Mouse (Mus musculus) kidney, embryonic 14.5 days (tissue): ENCODE results near the gene Pja2. TPM values are rescaled to one million over a fixed set of nuclear protein-coding genes. Genes with fewer than 3 reads are reported as not detected.

Experiments used
- ATAC-seq: fragments of 200-750 bp; cut with Nextera tagmentation; 2 replicates; pipeline ENCODE4 v1.8.0; 2017; ENCODE audit warnings: moderate number of reproducible peaks, mild to moderate bottlenecking, moderate TSS enrichment, moderate library complexity; ENCODE audit not compliant: low FRiP score, low TSS enrichment
- H3K27ac ChIP-seq: fragments of 300-500 bp; sonication (generic); 2 replicates; pipeline ENCODE4 v1.5.1; 2014; ENCODE audit warnings: low read depth, mild to moderate bottlenecking, low read length, moderate library complexity, mixed read lengths
- H3K27me3 ChIP-seq: fragments of 300-500 bp; sonication (generic); 2 replicates; pipeline ENCODE4 v1.6.1; 2014; ENCODE audit warnings: mild to moderate bottlenecking, low read length; ENCODE audit not compliant: control insufficient read depth, insufficient read depth
- H3K36me3 ChIP-seq: fragments of 300-500 bp; sonication (generic); 2 replicates; pipeline ENCODE4 v1.6.1; 2014; ENCODE audit warnings: low read length, mixed read lengths; ENCODE audit not compliant: control insufficient read depth, insufficient read depth
- H3K4me1 ChIP-seq: fragments of 300-500 bp; sonication (generic); 2 replicates; pipeline ENCODE4 v1.6.1; 2014; ENCODE audit warnings: low read length, mixed read lengths; ENCODE audit not compliant: control insufficient read depth, insufficient read depth
- H3K4me2 ChIP-seq: fragments of 300-500 bp; sonication (generic); replicated peaks from 2 replicates; pipeline ENCODE4 v1.6.1; 2014; ENCODE audit warnings: low read depth, mild to moderate bottlenecking, low read length
- H3K4me3 ChIP-seq: fragments of 300-500 bp; sonication (generic); 2 replicates; pipeline ENCODE4 v1.5.1; 2014; ENCODE audit warnings: mild to moderate bottlenecking, low read length
- H3K9ac ChIP-seq: fragments of 300-500 bp; sonication (generic); 2 replicates; pipeline ENCODE4 v1.6.1; 2014; ENCODE audit warnings: low read depth, mild to moderate bottlenecking, low read length, moderate library complexity
- H3K9me3 ChIP-seq: fragments of 300-500 bp; sonication (generic); 2 replicates; pipeline ENCODE4 v1.6.1; 2016; ENCODE audit warnings: low read length; ENCODE audit not compliant: control insufficient read depth
- WGBS: fragments of 180-500 bp; shearing (Covaris S2); extraction: QIAGEN DNeasy Blood & Tissue Kit; methylation state at CpG from one replicate; pipeline ENCODE4 v1.1.7; 2014; 5-methylcytosine and 5-hydroxymethylcytosine counted together
- polyA plus RNA-seq: library from polyadenylated mRNA; unstranded; fragments of >200 nt; fragmentation: Nextera tagmentation; extraction: Ambion mirVana; gene quantifications from 2 replicates; pipeline ENCODE4 v1.2.1, GENCODE M21; 2014

Pja2 gene
- 43.2 and 64.7 TPM in 2 replicates for polyA plus RNA-seq

DNA sequence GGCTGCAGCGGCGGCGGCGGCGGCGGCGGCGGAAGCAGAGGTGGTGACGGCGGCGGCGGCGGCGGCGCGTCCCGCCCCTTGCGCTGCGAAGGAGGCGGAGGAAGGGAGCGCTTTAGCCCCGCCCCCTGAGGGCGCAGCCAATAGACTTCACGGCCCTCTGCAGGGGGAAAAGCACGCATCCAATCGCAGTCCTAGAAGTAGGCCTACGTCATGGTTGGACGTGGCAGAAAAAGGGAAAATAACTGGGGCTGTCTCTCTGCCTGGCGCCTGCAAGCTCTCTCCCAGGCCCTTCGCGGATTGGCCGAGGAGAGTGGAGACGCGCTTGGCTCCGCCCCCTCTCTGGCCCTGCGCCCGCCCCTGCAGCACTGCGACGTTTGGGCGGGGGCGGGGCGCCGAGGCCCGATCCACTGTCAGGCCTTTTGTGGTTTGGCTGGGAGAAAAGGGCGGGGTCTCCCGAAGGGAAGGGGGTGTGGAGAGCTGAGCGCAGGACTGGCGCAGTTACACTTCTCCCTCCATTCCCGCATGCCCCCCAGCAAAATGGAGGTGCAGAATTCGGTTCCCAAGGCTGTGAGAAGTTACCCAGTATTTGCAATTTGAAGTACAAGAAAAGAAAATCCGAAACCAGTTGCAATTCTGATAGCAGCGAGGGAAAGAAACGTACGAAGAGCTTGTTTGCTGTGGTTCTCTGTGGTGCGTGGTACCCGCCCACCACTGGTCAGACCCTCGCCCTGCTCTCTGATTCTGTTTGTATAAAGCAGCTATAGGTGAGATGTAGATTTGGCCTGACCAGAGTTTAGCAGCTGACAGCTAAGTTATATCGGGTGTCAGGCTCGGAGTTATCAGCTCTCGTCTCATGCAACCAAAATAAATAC, at the start of gene Pja2:
Gene Pja2 (minus strand): TSS at position 19 of the 872 bp plus-strand sequence.
- Histone ChIP-seq H3K27ac (peak within 1 kb of the TSS; percentile 96), H3K36me3 (no peaks in the 10 kb centered on the region), H3K27me3 (no peaks in the 10 kb centered on the region), H3K4me1 (0 out of 2 replicates have a peak, but pooled peaks cover 3% of the 10 kb centered on the region), H3K4me2 (peak within 1 kb of the TSS; percentile 74), H3K9ac (peak within 1 kb of the TSS; percentile 94), H3K9me3 (no peaks in the 10 kb centered on the region), H3K4me3 (peak within 1 kb of the TSS; percentile 86)
- WGBS, result under 1% methylated on average over 40 of the region's 60 CpGs
- peak; percentile 100 for ATAC-seq

- Histone ChIP-seq H3K4me1 (no peaks in the 10 kb centered on the region), H3K9me3 (no peaks in the 10 kb centered on the region), H3K9ac (no peak overlapping the region), H3K27ac (no peak overlapping the region), H3K36me3 (no peaks in the 10 kb centered on the region), H3K27me3 (no peaks in the 10 kb centered on the region), H3K4me2 (no peak overlapping the region), H3K4me3 (no peak overlapping the region)
- 74% methylated on average over 4 of the region's 4 CpGs for WGBS
- peak; percentile 69; the same call in 1 of the 2 replicates for ATAC-seq
Observed at GRCm38 (mm10) chr17:64375327-64375726, 43.6 kb upstream of the Pja2 start.

DNA sequence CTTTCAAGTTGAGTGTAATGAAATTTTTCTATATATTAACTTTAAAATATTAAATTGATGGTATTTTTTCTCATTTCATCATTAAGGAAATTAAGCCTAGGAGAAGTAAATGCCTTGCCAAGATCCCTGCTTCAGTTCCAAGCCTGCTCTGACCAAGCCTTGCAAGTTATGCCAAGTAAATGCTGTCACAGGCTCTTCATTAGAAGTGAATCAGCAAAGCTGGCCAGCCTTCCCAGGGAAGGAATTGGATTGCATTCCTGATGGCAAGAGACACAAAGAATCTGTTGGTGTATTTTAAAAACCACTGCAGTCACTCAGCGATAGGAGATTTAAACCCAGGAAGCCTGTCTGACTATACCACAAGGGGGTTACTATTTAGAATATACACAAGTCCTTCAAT, 32.0 kb upstream of the Pja2 start:
- Histone ChIP-seq H3K36me3 (no peaks in the 10 kb centered on the region), H3K4me2 (no peak overlapping the region), H3K27me3 (no peaks in the 10 kb centered on the region), H3K9ac (no peak overlapping the region), H3K4me1 (no peaks in the 10 kb centered on the region), H3K4me3 (no peak overlapping the region), H3K9me3 (no peaks in the 10 kb centered on the region), H3K27ac (no peak overlapping the region)
- 89% methylated on average over 1 of the region's 1 CpGs for WGBS
- ATAC-seq, result no peak

DNA sequence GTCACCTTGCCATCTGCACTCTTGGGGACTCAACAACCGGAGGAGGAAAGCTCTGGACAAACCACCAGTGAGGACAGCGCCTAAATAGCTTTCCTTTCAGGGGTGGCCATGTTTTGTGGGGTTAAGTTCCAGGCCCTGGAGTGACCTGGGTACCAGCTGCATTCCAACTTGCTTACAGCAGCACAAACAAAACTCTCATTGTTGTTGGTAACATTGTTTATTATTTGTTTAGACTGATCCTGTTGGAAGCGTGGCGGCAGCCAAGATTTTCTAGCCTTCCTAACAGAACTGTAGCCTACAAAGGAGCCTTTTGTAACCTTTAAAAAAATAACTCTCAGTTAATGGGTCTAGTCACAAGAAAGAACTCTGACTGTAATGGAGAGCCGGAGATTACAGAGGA, 30.9 kb upstream of the Pja2 start:
- H3K9ac ChIP-seq, result no peak overlapping the region
- WGBS, result 83% methylated on average over 5 of the region's 5 CpGs
- no peaks in the 10 kb centered on the region for H3K4me1 ChIP-seq
- H3K27me3 ChIP-seq, result no peaks in the 10 kb centered on the region
- no peaks in the 10 kb centered on the region for H3K9me3 ChIP-seq
- H3K4me2 ChIP-seq, result no peak overlapping the region
- H3K4me3 ChIP-seq, result no peak overlapping the region
- H3K36me3 ChIP-seq, result no peaks in the 10 kb centered on the region
- no peak overlapping the region for H3K27ac ChIP-seq
- no peak for ATAC-seq

DNA sequence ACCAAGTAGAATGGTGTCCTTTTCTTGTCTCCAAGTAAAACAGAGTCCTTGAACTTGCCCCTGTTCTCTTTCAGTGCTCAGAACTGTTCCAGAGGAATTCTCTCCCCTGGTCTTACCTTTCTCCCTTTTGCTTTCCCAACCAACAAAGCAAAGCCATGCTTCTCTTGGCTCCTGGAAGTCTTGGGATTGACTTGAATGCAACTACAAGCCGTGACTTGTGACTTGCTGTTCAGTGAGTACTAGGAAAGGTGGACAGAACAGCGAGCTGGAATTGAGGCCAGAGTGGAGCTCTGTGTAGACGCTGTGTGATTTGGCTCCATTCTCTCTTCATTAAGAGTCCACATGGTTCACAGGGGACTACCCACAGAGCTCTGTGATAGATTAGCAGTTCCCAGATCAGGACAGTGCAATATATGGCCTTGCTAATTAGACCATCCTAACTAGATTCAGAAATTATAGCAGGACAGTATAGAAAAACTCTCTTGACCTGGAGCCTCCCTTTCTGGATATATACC, 30.3 kb upstream of the Pja2 start:
- WGBS, result 88% methylated on average over 3 of the region's 3 CpGs

DNA sequence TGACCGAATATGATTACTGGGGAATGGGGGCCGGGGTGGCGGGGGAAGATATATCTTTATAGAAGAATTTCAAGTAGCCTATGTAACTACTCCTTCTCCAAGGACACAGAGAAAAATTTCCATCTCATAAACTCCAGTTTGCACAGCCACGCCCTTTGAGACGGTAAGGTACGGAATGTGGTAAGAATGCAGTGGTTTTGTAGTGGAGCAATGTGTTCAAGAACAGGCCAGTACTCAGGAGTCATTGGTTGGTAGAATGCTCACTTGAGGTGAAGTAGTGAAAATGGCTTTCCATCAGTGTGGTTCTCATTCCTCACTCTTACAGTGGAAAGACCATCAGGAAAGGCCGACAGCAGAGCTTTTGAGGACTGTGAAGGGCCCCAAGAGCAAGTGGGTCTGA, 22.2 kb upstream of the Pja2 start:
- 93% methylated on average over 7 of the region's 7 CpGs for WGBS
- Histone ChIP-seq H3K9me3 (no peaks in the 10 kb centered on the region), H3K27ac (no peak overlapping the region), H3K4me2 (no peak overlapping the region), H3K4me3 (no peak overlapping the region), H3K27me3 (no peaks in the 10 kb centered on the region), H3K9ac (no peak overlapping the region), H3K36me3 (no peaks in the 10 kb centered on the region), H3K4me1 (no peaks in the 10 kb centered on the region)
- no peak for ATAC-seq

More for the DNA sequence above, 30.3 kb upstream of the Pja2 start:
- Histone ChIP-seq H3K9ac (no peak overlapping the region), H3K9me3 (no peaks in the 10 kb centered on the region), H3K4me3 (no peak overlapping the region), H3K27me3 (no peaks in the 10 kb centered on the region), H3K27ac (no peak overlapping the region), H3K4me1 (no peaks in the 10 kb centered on the region), H3K36me3 (no peaks in the 10 kb centered on the region), H3K4me2 (no peak overlapping the region)
- ATAC-seq, result no peak

GRCm38 (mm10) chr17:64346135-64346534, 14.4 kb upstream of the Pja2 start:
- ATAC-seq, result no peak
- WGBS, result 16% methylated on average over 17 of the region's 17 CpGs
- Histone ChIP-seq H3K27ac (no peak overlapping the region), H3K27me3 (no peaks in the 10 kb centered on the region), H3K4me1 (no peaks in the 10 kb centered on the region), H3K4me2 (peak overlapping the region; percentile 38), H3K9me3 (no peaks in the 10 kb centered on the region), H3K4me3 (no peak overlapping the region), H3K9ac (no peak overlapping the region), H3K36me3 (no peaks in the 10 kb centered on the region)

DNA sequence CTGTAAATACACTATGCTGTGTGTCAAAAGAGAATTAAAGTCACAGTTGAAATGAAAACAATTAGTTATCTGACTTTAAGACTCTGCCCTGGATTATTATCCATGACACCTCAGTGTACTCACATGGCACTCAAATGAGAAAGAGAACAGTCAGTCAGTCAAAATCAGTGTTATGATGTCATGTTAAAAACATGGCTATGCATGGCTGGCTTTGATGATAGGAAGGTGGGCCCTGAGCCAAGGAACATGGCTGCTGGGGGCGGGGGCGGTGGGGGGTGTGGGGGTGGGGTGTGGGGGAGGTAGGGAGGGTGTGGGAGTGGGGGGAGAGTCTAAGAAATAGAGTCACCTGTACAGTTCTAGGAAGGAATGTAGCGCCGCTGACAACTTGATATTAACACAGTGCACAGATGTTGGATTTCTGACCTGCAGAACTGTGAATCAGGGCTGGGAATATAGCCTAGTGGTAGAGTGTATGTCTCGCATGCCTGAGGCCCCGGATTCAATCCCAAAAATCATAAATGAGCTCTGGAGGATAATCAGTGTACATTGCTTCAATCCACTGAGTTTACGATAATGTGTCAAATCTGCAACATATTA, 13.0 kb upstream of the Pja2 start:
- no peaks in the 10 kb centered on the region for H3K9me3 ChIP-seq
- no peak overlapping the region for H3K9ac ChIP-seq
- no peak for ATAC-seq
- no peak overlapping the region for H3K4me3 ChIP-seq
- no peak overlapping the region for H3K27ac ChIP-seq
- no peaks in the 10 kb centered on the region for H3K27me3 ChIP-seq
- no peak overlapping the region for H3K4me2 ChIP-seq
- H3K36me3 ChIP-seq, result no peaks in the 10 kb centered on the region
- no peaks in the 10 kb centered on the region for H3K4me1 ChIP-seq
- 78% methylated on average over 7 of the region's 7 CpGs for WGBS

DNA sequence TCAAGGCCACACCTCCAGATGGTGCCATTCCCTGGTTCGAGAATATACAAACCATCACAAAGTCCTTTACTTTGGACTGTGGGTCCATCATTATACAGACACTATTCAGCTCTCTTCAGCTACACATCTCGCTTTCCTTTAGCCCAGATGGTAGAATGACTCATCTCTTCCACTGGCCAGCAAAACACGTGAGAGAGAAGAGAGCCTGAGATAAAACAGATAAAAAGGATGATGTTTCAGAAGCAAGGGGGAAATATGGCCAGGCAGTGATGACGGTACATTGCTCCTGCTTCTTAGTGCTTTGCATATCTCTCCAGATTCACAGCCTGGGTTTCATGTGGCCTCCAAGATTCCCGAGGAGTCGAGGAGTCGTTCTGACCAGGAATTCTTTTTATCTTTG, 10.0 kb upstream of the Pja2 start:
- Histone ChIP-seq H3K9ac (no peak overlapping the region), H3K27me3 (no peaks in the 10 kb centered on the region), H3K4me1 (no peaks in the 10 kb centered on the region), H3K36me3 (no peaks in the 10 kb centered on the region), H3K27ac (no peak overlapping the region), H3K4me3 (no peak overlapping the region), H3K9me3 (no peaks in the 10 kb centered on the region), H3K4me2 (no peak overlapping the region)
- no peak for ATAC-seq
- 76% methylated on average over 7 of the region's 7 CpGs for WGBS
